Mouse (Mus musculus) liver, embryonic 12.5 days (tissue): ENCODE data around the gene Tmem42. TPM values are rescaled to one million over a fixed set of nuclear protein-coding genes. Genes with fewer than 3 reads are reported as not detected.

ENCODE experiments used
- ATAC-seq: fragments of 200-750 bp; cut with Nextera tagmentation; 2 replicates; pipeline ENCODE4 v1.8.0; 2017; ENCODE audit warnings: moderate number of reproducible peaks, mild to moderate bottlenecking, moderate library complexity
- H3K27ac ChIP-seq: fragments of 300-500 bp; sonication (generic); 2 replicates; pipeline ENCODE4 v1.5.1; 2016; ENCODE audit warnings: mild to moderate bottlenecking
- H3K27me3 ChIP-seq: fragments of 300-500 bp; sonication (generic); replicated peaks from 2 replicates; pipeline ENCODE4 v1.6.1; 2016; ENCODE audit warnings: mild to moderate bottlenecking, moderate library complexity
- H3K36me3 ChIP-seq: fragments of 300-500 bp; sonication (generic); 2 replicates; pipeline ENCODE4 v1.6.1; 2016; ENCODE audit warnings: mild to moderate bottlenecking, moderate library complexity
- H3K4me1 ChIP-seq: fragments of 300-500 bp; sonication (generic); 2 replicates; pipeline ENCODE4 v1.6.1; 2016
- H3K4me2 ChIP-seq: fragments of 300-500 bp; sonication (generic); 2 replicates; pipeline ENCODE4 v1.6.1; 2016; ENCODE audit warnings: mild to moderate bottlenecking, moderate library complexity
- H3K4me3 ChIP-seq: fragments of 300-500 bp; sonication (generic); 2 replicates; pipeline ENCODE4 v1.5.1; 2016; ENCODE audit warnings: mild to moderate bottlenecking, moderate library complexity
- H3K9ac ChIP-seq: fragments of 300-500 bp; sonication (generic); 2 replicates; pipeline ENCODE4 v1.6.1; 2016; ENCODE audit warnings: mild to moderate bottlenecking, moderate library complexity
- H3K9me3 ChIP-seq: fragments of 300-500 bp; sonication (generic); replicated peaks from 2 replicates; pipeline ENCODE4 v1.6.1; 2016; ENCODE audit warnings: mild to moderate bottlenecking, moderate library complexity
- WGBS: fragments of 180-500 bp; shearing (Covaris S2); methylation state at CpG from one replicate; pipeline ENCODE4 v1.1.7; 2016; ENCODE audit not compliant: insufficient replicate concordance; 5-methylcytosine and 5-hydroxymethylcytosine counted together
- polyA plus RNA-seq: library from polyadenylated mRNA; unstranded; fragments of >200 nt; fragmentation: Nextera tagmentation; extraction: Ambion mirVana; gene quantifications from 2 replicates; pipeline ENCODE4 v1.2.1, GENCODE M21; 2016

The Tmem42 gene
- 6.8 and 7.1 TPM in 2 replicates for polyA plus RNA-seq

- Histone ChIP-seq H3K9me3 (no peaks in the 10 kb centered on the region), H3K36me3 (peaks cover 30% of the 10 kb centered on the region)
- WGBS: under 1% methylated on average over 59 of the region's 69 CpGs
Measured at GRCm38 (mm10) chr9:123020995-123021631, at the start of gene Tmem42. Gene Tmem42 (plus strand): TSS chr9:123021326.

GRCm38 (mm10) chr9:122998406-122999192 lies 22.5 kb upstream of the Tmem42 start:
- Histone ChIP-seq H3K9me3 (no peaks in the 10 kb centered on the region), H3K4me1 (no peaks in the 10 kb centered on the region), H3K9ac (no peak overlapping the region), H3K4me2 (no peak overlapping the region), H3K27me3 (no peaks in the 10 kb centered on the region), H3K4me3 (no peak overlapping the region), H3K36me3 (peaks cover 96% of the 10 kb centered on the region), H3K27ac (no peak overlapping the region)
- ATAC-seq: no peak
- 85% methylated on average over 10 of the region's 10 CpGs for WGBS

More at GRCm38 (mm10) chr9:123020995-123021631, at the start of gene Tmem42:
- H3K27ac ChIP-seq: peak within 1 kb of the TSS; percentile 90
- H3K27me3 ChIP-seq: no peaks in the 10 kb centered on the region
- peak within 1 kb of the TSS; percentile 79 for H3K4me3 ChIP-seq
- H3K4me1 ChIP-seq: peaks cover 24% of the 10 kb centered on the region
- peak within 1 kb of the TSS; percentile 79 for H3K9ac ChIP-seq
- peak; percentile 91 for ATAC-seq
- peak within 1 kb of the TSS; percentile 87 for H3K4me2 ChIP-seq

DNA sequence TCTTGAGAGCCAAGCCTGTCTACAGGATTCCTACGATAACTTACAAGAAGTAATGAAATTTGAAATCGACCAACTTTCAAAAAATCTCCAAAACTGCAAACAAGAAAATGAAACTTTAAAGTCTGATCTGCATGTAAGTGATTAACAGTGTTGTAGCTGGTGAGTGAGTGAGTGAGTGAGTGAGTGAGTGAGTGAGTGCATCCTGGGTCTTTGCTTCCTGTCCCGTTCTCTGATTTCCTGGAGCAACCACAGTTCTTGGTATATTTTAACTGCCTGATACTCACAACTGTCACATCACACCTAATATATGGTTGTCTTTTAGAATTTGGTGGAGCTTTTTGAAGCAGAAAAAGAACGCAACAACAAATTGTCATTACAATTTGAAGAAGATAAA lies 21.9 kb upstream of the Tmem42 start:
- Histone ChIP-seq H3K9me3 (no peaks in the 10 kb centered on the region), H3K27ac (no peak overlapping the region), H3K9ac (no peak overlapping the region), H3K4me1 (no peaks in the 10 kb centered on the region), H3K27me3 (no peaks in the 10 kb centered on the region), H3K4me3 (no peak overlapping the region), H3K4me2 (no peak overlapping the region), H3K36me3 (peaks cover 96% of the 10 kb centered on the region)
- WGBS: 87% methylated on average over 4 of the region's 4 CpGs
- no peak for ATAC-seq

DNA sequence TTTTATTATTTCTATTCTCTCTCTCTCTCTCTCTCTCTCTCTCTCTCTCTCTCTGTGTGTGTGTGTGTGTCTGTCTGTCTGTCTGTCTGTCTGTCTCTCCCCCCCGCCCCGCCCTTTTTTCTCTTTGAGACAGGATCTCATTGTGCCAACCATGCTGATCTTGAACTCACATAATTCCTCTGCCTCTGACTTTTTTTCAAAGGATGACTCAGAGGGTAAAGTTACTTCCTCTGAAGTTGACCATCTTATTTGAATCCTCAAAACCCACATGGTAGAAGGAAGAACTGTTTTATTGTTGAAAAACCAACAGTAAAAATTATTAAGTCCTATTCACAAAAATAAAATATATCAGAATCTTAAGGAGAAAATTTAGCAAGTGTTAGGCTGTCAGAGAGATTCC lies 16.4 kb upstream of the Tmem42 start:
- ATAC-seq: no peak
- H3K36me3 ChIP-seq: peaks cover 99% of the 10 kb centered on the region
- H3K9me3 ChIP-seq: no peaks in the 10 kb centered on the region
- H3K27ac ChIP-seq: no peak overlapping the region
- no peak overlapping the region for H3K4me3 ChIP-seq
- 100% methylated on average over 2 of the region's 2 CpGs for WGBS
- no peak overlapping the region for H3K4me2 ChIP-seq
- H3K9ac ChIP-seq: no peak overlapping the region
- H3K4me1 ChIP-seq: no peaks in the 10 kb centered on the region
- no peaks in the 10 kb centered on the region for H3K27me3 ChIP-seq

DNA sequence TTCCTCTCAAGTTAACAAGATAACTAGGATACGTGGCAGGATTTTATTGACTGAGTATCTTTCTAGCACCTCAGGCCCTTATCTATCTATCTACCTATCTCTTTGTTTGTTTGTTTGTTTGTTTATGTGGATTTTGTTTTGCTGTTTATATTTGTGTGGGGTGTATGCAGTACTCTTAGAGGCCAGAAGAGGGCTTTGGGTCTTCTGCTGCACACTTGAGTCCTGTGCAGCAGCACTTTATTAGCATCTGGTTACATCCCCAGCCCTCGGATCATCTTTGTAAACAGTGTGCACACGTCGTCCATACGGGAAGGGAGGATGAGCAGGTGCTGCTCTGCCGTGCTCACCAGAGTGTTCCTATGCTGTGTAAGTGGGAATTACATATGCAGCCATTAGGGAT lies 15.1 kb upstream of the Tmem42 start:
- Histone ChIP-seq H3K36me3 (peaks cover 99% of the 10 kb centered on the region), H3K4me3 (no peak overlapping the region), H3K9ac (no peak overlapping the region), H3K27me3 (no peaks in the 10 kb centered on the region), H3K9me3 (no peaks in the 10 kb centered on the region), H3K4me2 (no peak overlapping the region), H3K27ac (no peak overlapping the region), H3K4me1 (no peaks in the 10 kb centered on the region)
- 83% methylated on average over 6 of the region's 6 CpGs for WGBS
- ATAC-seq: no peak

DNA sequence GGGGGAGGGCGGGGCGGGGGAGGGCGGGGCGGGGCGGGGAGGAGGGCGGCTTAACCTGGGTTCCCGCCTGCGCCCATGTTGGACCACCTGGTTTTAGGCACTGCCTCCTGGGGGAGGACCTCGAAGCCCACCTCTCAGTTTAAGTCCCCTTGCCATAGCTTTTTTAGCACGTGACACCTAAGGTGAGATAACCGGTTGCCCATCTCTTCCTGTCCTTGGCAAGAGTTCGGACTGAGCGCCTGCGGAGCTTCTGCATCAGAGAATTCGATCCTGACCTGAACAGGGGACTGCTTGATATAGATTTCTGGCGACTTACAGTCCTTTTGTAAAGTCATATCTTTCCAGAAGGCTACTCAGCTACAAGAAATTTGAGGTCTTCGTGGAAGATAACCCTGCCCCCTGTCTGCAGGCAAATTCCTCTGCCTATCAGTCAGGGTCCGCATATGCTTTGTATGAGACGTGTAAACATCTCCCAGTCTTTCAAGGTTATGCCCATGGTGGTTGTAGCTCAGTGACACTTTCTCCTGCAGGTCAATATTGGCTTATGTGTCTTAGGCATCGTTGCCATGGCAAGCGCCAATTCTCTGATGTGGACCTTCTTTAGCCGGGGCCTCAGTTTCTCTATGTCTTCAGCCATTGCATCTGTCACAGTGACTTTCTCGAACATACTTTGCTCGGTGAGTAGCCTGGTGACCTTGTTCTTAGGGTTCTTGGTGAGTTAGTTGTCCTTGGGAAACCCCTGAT lies 682 bp downstream of the Tmem42 start:
- H3K9ac ChIP-seq: peak overlapping the region; percentile 79
- H3K4me3 ChIP-seq: peak overlapping the region; percentile 79
- H3K9me3 ChIP-seq: no peaks in the 10 kb centered on the region
- H3K4me1 ChIP-seq: peaks cover 24% of the 10 kb centered on the region
- peaks cover 23% of the 10 kb centered on the region for H3K36me3 ChIP-seq
- H3K27ac ChIP-seq: 0 out of 2 replicates have a peak overlapping the region, but pooled peaks have one; percentile 30
- ATAC-seq: no peak
- 31% methylated on average over 18 of the region's 24 CpGs for WGBS
- peak overlapping the region; percentile 87 for H3K4me2 ChIP-seq
- H3K27me3 ChIP-seq: no peaks in the 10 kb centered on the region

DNA sequence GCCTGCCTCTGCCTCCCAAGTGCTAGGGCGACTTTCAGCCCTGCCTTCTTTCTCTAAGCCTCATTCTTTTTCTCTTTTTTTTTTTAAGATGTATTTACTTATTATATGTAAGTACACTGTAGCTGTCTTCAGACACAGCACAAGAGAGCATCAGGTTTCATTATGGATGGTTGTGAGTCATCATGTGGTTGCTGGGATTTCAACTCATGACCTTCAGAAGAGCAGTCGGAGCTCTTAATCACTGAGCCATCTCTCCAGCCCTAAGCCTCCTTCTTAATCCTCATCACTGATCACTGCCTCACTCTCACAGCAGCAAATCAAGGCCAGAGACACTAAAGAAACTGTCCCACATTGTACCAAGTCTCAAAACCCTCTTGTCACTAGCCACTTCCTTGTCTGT lies 3.1 kb downstream of the Tmem42 start:
- Histone ChIP-seq H3K9me3 (no peaks in the 10 kb centered on the region), H3K4me3 (no peak overlapping the region), H3K27me3 (no peaks in the 10 kb centered on the region; the same call in 1 of the 2 replicates), H3K4me2 (no peak overlapping the region), H3K36me3 (0 out of 2 replicates have a peak, but pooled peaks cover 2% of the 10 kb centered on the region), H3K27ac (no peak overlapping the region), H3K9ac (no peak overlapping the region), H3K4me1 (peaks cover 22% of the 10 kb centered on the region)
- no peak for ATAC-seq
- WGBS: 77% methylated on average over 2 of the region's 2 CpGs

GRCm38 (mm10) chr9:123031496-123032246 lies 10.5 kb downstream of the Tmem42 start:
- ATAC-seq: no peak
- Histone ChIP-seq H3K4me1 (no peaks in the 10 kb centered on the region), H3K27ac (no peak overlapping the region), H3K9ac (no peak overlapping the region), H3K27me3 (peaks cover 3% of the 10 kb centered on the region; the same call in 1 of the 2 replicates), H3K9me3 (no peaks in the 10 kb centered on the region), H3K4me3 (no peak overlapping the region), H3K36me3 (no peaks in the 10 kb centered on the region), H3K4me2 (no peak overlapping the region)
- WGBS: 67% methylated on average over 13 of the region's 13 CpGs

DNA sequence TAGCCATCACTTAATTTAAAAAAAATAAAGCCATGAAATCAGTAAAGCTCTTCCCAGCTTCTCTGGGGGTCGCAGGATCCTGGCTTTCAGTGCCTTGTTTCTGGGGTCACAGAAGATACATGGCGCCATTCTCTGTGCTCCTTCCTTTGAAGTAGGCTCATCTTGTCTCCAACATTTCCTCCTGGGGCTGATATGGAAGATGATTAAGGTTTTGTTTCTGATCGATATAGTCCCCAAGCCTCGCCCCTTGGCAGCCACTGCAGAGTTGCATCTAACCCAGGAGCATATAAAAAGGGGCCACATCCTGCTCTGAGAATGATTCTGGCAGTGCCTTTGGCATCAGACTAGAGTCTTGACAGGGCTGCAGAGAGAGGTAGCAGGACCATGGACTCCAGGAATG lies 13.3 kb downstream of the Tmem42 start, which contains the start of gene Tgm4:
Gene Tgm4 (plus strand): TSS at position 301 of the 400 bp plus-strand sequence.
- ATAC-seq: no peak
- Histone ChIP-seq H3K4me1 (no peaks in the 10 kb centered on the region), H3K27ac (no peak within 1 kb of the TSS), H3K9me3 (no peaks in the 10 kb centered on the region), H3K9ac (no peak within 1 kb of the TSS), H3K36me3 (no peaks in the 10 kb centered on the region), H3K27me3 (peaks cover 6% of the 10 kb centered on the region; the same call in 1 of the 2 replicates), H3K4me3 (no peak within 1 kb of the TSS), H3K4me2 (no peak within 1 kb of the TSS)
- WGBS: 61% methylated on average over 4 of the region's 4 CpGs

- no peak overlapping the region for H3K27ac ChIP-seq
- no peaks in the 10 kb centered on the region for H3K4me1 ChIP-seq
- H3K36me3 ChIP-seq: no peaks in the 10 kb centered on the region
- no peak for ATAC-seq
- H3K9me3 ChIP-seq: no peaks in the 10 kb centered on the region
- H3K27me3 ChIP-seq: no peaks in the 10 kb centered on the region
- H3K4me3 ChIP-seq: no peak overlapping the region
- no peak overlapping the region for H3K4me2 ChIP-seq
- H3K9ac ChIP-seq: no peak overlapping the region
- 53% methylated on average over 1 of the region's 1 CpGs for WGBS
Measured at GRCm38 (mm10) chr9:123047665-123048064, 26.5 kb downstream of the Tmem42 start.

- no peaks in the 10 kb centered on the region for H3K27me3 ChIP-seq
- H3K27ac ChIP-seq: no peak overlapping the region
- H3K4me1 ChIP-seq: no peaks in the 10 kb centered on the region
- H3K4me3 ChIP-seq: no peak overlapping the region
- no peak for ATAC-seq
- no peaks in the 10 kb centered on the region for H3K36me3 ChIP-seq
- H3K9ac ChIP-seq: no peak overlapping the region
- no peaks in the 10 kb centered on the region for H3K9me3 ChIP-seq
- H3K4me2 ChIP-seq: no peak overlapping the region
Measured at GRCm38 (mm10) chr9:123058724-123059292, 37.7 kb downstream of the Tmem42 start.
